Mouse (Mus musculus): ENCODE results near the gene Brk1.

GRCm38 (mm10) chr6:113638302-113639040 lies 33.9 kb downstream of the Brk1 start, which contains the start of gene Irak2:
- peak; percentile 100 for TF ChIP-seq CTCF (IDR thresholded peaks at IDR 0.05; ENCODE audit: low read depth)
- no peak for TF ChIP-seq EP300 (optimal IDR thresholded peaks at IDR 0.05)
